Mouse (Mus musculus) right cerebral cortex, postnatal 14 days (tissue): ENCODE data around the gene Tmem108.

Experiments used
- DNase-seq: peaks from one replicate; pipeline ENCODE4 v3.0.0; 2022

Gene Tmem108

DNA sequence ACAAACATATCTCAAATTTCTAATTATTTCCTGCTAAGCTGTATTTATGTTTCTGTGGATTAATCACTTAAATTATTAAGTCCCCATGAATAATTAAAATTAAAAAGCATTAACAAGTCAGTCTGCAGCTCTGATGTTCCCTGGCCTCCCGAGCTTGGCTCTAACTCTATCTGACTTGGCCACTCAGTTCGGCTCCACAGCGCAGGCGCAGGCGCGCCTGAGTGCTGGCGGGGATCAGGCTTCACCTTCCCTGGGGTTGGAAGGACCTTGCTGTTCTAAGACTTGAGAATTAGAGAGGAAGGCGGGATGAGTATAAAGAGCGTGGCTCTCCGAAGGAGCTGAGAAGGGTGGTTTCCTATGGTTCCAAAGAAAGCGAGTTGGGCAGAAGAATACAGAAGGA is 41.6 kb downstream of the Tmem108 start:
- DNase-seq, result no peak

DNA sequence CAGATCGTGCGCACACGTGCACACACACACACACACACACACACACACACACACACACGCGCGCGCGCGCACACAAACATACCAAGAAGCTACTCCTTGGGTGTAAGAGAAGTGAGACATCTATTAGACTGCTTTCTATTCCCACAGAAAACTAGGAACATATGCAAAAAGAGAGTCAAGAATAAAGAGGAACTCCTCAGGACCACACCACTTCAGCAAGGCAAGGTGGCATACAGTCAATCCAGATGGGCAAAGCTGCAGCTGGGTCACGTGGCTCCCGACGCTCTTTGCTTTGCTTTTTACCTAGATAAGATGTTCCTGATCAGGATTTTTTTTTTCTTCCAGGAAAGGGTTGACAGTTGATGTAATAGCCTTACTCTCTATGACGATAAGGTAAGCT is 45.6 kb downstream of the Tmem108 start:
- DNase-seq, result no peak

DNA sequence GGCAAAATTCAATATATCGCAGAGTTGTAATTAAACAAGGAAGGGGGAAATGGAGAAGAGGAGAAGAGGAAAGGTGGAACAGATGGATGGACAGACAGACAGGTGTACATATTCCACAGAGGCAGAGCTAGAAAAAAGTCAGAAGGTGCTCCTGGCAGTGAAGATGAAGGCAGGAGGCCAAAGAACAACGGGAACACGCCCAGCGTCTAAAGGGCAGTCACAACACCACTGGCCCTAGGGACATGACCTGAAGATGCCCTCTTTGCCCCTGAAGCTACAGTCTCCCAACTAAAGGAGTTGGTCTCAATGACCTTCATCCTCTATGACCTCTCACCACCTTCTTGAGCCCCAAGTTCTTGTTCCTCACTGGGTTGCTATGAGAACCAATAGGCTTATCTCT is 46.3 kb downstream of the Tmem108 start:
- DNase-seq, result no peak

DNA sequence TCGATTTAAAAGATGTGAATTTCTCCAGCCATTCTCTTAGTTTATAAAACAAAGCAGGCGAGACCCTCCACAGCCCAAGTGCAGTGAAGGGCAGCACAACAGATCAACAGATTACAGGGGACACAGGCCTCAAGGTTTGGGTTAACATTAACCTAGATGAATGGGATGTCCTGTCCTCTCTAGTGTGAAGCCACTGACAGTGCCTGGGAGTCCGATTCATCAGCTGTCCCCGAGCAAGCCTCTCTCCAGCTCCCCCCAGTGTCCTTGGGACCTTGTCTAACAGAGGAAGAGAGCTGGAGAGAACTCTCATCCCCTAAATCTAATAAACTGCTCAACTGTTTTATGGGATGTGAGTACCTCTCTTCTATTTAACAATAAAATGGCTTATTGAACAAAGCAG is 48.4 kb downstream of the Tmem108 start:
- DNase-seq, result no peak

DNA sequence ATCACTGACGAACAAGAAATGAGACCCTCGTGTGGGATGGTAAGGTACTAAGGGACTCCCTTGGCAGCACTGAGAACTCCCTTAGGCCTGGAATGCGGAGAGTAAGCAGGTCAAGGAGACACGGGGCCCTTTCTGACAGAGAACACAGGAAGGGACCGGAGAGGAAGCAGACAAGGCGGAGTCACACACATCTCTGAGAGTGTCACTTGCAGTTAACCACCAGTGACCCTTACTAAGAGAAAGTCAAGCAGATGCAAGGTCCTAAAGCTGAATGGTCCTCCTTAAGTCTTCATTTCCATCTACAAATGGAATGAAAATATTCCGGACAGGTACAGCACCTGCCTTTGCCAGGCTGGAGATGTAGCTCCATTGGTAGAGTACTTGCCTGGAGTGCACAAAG is 48.9 kb downstream of the Tmem108 start:
- no peak for DNase-seq

DNA sequence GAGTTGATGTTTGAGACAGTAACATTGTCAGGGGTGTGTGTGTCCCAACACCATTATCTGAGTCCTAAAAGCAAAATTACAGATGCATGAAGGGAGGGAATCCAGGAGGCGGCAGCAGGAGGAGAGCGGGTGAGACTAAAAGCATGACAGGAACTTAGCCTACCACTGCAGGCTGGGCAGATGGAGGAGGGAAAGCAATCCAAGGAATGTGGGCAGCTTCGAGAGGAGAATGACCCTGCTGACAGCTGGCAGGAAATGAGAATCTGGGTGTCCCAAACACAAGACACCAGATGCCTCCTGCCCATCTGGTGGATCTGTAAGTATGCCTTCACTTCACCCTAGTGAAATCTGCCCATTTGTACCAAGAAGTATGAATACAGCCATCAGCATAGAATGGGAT is 51.9 kb downstream of the Tmem108 start:
- no peak for DNase-seq

DNA sequence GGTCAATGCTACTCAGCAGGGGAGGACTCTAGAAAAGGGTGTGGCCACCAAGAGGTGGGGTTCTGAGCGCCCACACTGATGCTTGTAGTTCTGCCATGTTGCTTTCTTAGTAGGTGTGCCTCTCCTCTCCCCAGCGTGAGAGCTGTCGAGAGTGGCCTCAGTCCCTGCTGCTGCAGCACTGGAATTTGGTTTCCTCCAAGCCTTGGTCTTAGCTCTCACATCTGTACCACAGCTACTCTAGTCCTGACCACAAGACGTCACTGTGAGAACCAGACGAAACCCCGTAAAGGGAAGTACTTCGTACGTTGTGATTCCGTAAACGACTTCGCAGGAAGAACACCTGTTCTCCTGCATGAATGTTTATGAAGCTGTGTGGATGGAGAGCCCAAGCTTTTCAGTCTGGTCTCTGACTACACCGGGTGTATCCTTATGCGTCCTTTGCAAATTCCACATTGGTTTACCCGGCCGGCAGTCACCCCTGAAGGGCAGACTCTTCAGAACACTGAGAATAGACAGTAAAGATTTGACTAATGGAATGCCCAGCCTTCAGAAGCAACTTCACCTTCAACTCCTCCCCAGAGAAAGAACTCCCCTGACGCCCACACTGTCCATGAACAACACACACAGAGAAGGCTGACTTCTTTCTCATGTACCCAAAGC is 53.0 kb downstream of the Tmem108 start:
- DNase-seq, result no peak

DNA sequence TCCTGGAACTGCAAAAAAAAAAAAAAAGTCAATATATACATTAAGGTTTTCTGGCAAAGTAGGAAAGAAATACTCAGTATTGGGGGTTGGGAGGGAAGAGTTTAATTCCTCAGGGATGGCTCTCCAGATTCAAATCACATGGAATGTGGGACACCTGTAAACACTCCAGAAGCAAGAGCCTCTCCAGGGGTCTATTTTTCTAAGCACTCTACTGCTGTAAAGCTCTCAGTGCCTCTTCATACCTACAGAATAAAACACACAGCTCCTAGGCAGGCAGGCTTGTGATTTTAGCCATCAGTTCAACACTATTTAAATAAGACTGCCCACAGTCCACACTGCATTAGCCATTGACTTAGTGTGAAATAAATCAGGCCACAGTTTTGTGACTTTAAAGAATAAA is 53.8 kb downstream of the Tmem108 start:
- no peak for DNase-seq

DNA sequence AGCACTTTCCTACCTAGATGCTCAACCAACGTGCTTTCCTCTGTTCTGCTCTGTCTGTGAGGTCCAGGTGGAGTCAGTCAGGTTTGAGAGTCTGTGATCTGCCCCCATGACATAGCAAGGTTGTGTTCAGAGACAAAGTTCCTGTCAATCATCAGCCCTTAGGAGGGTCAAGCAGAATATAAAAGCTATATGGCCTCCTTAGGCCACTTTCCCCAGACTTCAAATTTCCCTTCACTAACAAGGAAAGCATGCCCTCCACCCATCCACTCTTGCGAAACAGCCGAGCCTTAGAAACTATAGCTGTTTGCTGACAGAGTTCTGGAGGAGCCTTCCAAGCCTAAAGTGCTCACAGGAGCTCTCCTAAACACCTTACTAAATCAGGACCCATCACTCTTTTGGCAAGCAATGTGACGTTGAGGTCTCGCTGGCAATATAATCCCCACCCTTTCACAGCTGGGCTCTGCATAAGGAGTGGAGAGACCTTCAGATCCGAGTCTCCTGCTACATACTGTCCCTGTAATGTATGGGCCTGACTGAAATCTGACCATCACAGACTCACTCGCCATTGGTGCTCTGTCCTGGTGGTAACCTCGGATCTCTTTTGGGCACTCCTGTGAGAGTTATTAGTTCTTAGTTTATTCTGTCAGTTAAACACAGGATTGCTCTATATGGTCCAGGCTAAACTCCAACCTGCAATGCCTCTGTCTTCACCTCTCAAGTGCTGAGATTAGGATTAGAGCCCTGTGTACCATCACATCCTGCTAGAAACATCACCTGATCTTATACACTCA is 54.4 kb downstream of the Tmem108 start:
- no peak for DNase-seq

DNA sequence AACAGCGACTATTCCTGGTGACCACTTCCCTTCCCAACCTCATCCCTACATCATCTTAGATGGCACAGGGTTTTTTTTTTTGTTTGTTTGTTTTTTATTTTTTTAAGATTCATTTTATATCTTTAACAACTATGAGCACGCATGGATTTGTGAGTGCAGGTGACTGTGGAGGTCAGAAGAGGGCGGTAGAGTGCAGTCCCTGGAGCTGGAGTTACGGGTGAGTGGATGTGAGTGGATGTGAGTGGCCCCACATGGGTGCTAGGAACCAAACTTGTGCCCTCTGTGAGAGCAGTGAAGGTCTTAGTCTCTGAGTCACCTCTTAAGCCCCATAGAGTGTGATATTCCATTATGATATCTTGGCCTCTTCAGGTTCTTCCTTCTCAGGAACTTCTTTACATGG is 55.9 kb downstream of the Tmem108 start:
- no peak for DNase-seq

DNA sequence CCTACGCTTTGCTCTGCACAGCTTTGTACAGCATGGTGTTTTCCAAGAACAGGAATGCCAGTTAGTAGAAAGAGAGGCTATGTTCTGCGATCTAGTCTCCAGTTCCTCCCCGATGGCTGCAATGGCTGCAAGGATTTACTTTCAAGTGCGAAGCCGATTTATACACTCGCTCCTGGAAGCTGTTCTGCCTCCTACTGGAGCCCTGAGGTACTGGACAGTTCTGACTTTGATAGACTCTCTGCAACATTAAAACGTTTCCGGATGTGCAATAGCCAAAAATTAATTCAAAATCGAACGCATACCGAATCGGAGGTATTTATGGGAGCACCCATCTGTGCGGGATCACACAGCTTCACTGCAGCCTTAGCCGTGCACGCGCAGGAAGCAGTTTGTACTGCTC is 58.6 kb downstream of the Tmem108 start:
- DNase-seq, result no peak

DNA sequence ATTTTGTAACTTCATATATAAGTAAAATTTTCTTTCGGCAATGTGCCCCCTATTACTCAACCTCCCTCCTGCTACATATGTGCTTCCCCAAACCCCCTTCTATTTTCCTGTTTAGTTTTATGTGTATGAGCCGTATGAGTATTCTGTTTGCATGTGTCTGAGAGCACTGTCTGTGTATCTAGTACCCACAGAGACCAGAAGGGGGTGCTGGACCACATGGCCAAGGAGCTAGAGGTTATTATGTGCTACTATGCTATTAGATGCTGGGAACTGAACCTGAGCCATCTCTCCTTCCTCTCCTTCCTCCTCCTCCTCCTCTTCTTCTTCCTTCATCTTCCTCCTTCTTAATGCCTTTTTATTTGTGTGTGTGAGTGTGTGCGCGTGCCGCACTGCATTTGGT is 59.2 kb downstream of the Tmem108 start:
- DNase-seq, result no peak

DNA sequence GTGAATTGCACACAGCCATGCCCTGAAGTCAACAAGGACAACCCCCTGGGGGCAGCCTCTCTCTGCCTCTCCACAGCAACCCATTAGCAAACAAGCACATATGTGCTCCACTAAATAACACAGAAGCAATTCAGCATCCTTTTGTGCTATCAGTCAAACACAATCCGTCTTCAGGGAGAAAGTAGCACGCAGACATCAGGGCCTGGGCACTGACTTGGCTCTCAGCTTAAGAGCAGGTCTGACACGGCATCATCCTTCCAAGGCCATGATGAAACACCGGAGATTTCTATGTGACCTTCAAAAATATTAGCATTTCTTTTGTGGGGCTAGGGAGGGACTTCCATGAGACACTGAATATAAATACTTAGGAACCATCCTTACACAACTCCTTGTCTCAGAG is 60.2 kb downstream of the Tmem108 start:
- no peak for DNase-seq

DNA sequence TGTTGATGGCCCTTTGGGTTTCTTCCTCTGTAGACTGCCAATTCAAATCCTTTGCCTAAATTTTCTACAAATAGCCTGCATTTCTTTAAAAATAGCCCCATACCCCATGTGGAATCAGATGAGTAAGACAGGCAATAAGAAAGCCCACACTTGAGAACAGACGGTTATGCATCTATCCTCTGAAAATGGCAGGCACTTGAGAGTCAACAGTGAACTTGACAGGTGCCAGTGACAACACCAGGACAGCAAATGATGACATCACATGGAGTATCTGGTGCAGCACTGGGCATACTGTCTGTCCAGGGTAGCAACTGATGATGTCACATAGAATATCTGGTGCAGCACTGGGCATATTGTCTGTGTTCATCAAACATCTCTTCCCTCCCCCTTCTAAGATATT is 61.4 kb downstream of the Tmem108 start:
- DNase-seq, result no peak

DNA sequence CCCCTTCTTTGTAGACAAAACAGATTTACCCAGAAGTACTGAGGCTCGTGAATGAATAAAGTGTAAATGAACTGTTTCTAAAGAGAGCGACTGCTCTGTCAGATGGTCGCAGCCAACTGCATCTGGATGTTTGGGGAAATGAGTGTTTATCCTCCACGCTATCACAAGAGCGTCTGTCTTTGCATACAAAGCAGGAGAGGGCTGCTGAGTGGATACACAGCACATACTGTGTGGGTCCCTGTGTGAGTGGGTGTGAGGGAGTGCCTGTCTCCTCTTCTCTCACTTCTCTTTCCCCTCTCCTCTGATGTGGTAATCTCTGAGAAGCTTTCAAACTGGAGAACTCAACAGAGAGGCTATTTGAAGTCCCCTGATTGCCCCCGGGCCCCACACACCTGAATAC is 64.7 kb downstream of the Tmem108 start:
- no peak for DNase-seq

DNA sequence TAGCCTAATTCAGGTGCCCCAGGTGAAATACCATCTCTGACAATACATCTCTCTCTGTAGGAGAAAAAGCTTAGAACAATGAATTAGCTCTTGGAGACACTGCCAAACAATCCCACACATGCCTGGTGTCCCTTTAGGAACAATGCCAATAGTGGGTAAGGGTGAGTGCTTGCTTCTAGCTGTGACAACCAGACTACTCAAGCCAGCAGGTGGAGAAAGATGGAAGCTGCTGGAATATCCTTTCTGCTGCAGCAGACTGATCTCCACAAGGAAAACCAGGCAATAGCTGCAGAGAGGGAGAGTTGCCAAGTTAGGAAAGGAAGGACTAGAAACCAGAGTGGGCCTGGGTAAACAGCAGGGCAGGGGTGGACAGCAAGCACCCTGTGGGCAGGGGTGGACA is 67.8 kb downstream of the Tmem108 start:
- DNase-seq, result no peak

DNA sequence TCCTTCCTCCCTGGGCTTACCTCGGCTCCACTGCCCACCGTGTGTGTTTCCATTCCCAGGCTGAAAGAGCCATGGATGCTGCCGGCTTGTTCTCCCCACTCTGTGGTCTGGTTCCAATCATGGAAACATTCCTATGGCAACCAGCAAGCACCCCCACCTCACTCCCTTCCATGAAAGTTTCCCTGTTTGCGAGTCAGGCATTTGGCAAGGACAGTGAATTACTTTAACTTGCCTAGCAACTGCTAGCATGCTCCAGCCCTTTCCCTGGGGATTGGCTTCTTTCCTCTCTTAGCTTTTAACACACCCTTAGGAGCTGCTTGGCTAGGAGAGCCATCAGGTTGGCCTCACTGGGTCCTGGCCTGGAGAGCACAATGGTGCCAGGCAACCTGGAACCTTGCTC is 68.9 kb downstream of the Tmem108 start:
- DNase-seq, result peak; percentile 48

DNA sequence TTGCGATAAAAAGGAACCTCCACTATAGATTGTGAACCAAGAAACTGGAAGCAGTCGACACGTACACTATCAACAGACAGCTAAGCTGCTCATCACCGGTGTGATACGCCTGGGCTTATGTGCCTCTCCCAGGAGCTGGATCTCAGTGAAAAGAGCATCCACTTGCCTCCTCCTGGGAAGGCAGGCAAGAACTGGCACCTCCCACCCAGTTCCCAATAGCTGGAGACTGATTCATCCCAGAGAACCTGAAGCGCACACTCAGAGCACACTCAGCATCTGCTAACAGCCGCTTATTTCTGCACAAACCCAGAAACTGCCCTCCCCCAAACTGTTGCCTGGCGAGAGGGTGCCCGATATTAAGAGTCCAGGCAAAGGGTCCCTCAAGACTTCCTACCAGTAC is 69.8 kb downstream of the Tmem108 start:
- DNase-seq, result peak; percentile 30

DNA sequence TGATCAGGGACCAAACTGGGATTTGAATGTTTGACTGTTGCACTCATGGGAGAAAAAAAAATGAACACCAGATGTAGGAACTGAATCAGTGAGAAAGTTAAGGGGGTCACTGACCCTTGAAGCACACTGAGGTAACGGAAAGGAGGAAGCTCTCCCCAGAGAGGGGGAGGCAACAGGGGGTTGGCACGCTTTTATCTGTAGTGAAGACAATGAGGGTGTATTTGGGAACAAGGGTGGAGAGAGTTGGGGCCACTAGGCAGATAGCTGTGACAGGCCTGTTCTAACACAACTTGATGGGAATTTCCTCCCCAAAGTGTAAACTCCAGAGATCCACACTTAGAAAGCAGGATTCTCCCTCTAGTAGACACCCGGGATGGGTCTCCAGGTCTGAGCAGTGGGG is 71.2 kb downstream of the Tmem108 start:
- no peak for DNase-seq

DNA sequence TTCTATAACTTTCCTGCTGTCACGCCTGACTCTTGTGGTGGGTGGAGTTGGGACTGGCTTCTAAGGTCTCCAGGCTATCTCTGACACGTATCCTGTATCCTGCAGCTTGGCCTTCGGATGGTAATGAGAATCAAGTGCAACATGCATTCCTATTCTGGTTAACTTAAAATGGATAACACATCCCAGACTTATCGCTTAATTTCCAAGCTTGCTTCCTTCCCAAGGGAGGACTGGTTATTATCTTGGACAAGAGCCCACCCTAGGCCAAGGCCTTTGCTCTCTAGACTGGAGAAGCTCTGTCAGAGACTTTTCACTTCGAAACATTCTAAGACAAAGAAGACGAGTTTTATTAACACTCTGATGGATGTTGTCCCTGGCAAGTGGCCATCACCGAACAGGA is 71.9 kb downstream of the Tmem108 start:
- DNase-seq, result no peak

DNA sequence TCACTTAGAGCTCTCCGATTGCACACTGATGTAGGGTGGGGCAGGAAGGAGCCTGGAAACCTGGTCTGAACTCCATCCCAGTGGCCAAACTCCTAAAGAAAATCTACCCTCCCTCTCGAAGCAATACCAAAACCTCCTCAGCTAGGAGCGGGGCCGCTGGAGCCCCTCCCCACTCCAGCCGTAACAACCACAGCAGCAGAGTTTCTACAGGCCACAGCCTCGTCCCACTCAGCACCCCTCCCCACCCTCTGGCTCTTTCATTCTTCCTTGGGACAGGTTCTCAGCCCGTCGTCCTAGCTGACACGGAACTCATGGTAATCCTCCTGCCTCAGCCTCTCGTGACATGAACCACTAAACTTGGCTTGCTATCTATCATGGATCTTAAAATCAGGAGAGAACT is 72.6 kb downstream of the Tmem108 start:
- no peak for DNase-seq

DNA sequence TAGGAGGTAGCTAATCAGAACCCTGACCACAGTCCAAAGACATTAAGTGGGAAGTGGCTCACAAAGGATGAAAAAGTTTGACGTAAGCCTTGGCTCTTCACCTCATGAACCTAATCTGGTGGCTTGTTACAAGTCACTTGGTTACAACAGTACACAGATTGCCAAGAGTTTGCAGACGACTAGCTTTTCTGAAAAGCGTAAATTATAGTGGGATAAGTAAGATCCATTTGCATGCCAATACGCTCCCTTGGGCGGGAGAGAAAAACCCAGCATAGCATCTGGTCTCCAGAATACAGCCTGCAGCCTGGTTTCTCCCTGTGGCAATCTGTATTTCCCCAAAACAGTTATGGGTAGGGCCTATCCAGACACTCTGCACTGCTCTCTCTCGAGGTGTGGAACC is 74.5 kb downstream of the Tmem108 start:
- DNase-seq, result no peak

DNA sequence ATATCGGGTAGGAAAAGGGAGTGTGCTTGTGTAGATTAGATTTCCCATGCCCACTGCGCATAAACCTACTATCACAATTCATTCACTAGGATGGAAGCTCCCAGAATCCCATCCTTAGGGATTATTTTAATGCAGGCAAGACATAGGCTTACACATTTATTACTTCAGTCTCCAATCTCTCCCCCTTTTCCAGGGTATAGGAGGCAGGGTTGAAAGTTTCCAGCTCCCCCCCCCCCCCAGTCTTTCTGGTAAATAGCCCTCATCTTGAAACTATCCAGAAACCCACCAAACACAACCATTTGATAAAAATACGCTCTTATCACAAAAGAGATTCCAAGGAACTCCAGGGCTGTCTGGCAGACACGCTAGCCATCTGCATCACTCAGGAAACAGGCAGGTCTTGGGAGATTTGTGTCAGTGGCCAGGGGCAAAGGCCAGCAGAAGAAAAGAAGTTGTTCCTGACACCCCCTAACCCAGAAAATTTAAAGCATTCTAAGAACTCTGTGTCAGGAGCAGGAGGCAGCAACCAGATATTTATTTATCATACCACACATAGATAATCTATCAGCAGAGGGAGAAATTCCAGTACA is 79.8 kb downstream of the Tmem108 start:
- DNase-seq, result no peak

DNA sequence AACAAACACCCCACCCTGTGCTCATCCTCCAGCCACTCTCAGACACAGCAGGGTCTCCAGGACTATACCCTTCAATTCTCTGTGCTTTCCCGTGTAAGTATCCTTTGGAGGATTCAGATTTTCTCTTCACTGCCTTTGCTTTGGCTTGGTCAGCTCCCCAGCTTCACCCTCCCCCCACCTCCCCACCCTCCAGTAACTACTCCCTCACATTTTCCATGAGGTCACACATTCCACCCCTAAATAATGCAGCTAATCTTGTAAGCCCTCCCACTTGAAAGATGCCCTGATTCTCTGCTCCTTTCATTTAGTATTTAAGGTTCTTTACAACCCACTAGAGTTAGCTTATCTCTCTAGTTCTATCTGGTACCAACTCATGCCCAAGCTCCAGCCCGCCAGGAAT is 82.4 kb downstream of the Tmem108 start:
- DNase-seq, result no peak
